Mouse (Mus musculus): ENCODE results near the gene Cst8.
"Not testable (repeated sequence)": the region's sequence is repeated elsewhere in the genome, so short reads cannot be mapped to it uniquely, and the experiment has no call there.

Gene Cst8

DNA sequence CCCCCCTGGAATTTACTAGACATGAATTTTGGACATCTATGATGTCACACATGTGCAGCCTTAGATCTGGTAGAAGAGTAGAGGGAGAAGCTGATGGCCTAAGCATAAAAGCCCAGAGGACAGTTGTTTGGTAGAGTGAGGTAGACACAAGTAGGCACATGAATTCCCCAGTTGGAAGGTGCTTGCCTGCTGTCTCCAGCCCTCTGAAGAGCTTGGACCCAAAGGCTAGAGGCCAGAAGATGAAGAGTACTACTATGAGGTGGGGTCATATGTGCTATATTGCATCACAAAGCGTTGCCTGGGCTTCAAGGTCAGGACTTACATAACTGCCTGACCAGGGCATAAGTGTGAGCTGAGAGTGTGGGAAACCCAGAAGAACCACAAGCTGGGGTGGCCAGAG, at the start of gene Cst8:
Gene Cst8, plus strand, starts transcription at position 301 of the 400 bp plus-strand sequence.
- DNase-seq (ENCODE audit: low read depth), result no peak

DNA sequence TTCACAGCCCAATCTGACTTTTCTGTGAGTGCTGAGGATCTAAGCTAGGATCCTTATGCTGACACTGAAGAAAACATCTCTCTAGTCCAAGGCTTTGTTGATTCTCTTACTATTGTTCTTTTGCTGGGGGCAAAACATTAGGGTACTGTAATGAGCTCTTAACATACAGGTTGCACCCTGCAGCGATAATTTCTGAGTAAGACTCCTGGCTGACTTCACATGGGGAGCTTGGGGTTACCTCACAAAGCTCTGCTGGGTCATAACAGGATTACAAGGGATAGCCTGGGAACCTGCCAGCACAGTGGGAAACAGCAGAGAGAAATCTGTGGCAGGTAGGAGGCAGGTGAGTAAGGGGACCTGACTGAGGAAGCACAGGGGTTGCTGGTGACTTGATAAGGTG, 48.5 kb upstream of the Cst8 start, which contains the start of gene Cstl1:
Gene Cstl1, plus strand, starts transcription at position 301 of the 400 bp plus-strand sequence.
- no peak for DNase-seq (ENCODE audit: low read depth)

DNA sequence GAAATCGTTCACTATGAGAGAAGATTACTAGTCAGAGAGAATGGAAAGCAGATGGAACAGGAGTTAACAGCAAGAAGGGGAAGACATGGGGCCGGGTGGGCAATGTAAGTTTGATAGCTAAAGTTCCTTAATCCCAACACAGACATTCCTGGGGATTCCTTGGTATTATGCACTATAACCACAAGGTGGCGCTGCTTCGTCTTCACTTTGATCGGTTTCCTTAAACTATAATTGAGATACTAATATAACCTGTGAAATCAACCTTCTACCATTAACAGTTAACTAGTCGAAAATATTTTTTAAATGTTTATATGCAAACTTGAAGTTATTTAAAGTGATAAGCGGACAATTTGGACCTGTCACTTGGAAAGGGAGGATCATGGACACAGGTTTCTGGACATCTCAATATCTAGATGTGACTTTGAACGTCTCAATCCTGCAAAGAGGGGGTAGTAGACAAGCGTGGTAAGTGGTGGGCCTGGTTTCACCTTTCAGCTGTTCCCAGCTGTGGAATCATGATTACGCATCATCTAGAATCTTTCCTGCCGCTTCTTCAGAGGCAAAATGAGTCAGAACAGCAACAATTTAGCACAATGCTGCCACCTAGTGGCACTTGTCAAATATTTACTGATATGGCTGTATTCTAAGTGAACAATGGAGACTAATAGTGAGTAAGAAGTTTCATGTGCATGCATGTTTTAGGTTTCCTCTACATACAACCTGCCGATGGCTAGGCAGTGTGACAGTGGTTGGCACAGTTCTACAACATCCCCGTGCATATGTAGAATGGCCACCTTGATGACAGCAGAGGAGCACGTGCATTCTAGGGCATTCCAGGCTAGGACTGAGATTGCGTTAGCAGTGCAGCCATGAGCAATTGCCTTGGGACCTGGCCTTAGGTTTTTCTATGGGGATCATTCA, 46.4 kb upstream of the Cst8 start:
- peak; percentile 89 for DNase-seq (ENCODE audit: low read depth)

DNA sequence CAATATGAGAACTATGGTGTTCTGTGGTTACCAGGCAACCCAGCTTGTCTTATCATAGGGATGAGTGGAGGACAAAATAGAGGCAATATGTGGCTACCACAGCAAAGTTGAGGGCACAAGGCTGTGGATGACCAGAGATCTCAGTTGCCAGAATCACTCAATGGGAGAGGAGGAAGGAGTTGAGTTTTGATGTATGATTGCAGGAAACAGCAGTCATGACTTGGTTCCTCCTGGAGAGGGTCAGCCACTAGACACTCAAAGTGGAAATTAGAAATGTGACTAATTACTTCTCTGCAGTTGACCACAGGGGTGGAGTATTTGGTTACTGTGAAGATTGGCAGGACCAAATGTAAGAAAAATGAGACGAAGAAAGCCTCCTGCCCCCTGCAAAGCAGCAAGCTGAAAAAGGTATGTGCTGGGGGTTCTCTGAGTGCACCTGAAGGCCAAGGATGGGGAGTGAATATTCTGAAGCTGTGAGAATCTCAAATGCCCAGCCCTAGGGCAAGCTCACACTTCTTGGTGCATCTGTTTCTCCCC, 44.2 kb upstream of the Cst8 start:
- peak; percentile 77 for DNase-seq (ENCODE audit: low read depth)

DNA sequence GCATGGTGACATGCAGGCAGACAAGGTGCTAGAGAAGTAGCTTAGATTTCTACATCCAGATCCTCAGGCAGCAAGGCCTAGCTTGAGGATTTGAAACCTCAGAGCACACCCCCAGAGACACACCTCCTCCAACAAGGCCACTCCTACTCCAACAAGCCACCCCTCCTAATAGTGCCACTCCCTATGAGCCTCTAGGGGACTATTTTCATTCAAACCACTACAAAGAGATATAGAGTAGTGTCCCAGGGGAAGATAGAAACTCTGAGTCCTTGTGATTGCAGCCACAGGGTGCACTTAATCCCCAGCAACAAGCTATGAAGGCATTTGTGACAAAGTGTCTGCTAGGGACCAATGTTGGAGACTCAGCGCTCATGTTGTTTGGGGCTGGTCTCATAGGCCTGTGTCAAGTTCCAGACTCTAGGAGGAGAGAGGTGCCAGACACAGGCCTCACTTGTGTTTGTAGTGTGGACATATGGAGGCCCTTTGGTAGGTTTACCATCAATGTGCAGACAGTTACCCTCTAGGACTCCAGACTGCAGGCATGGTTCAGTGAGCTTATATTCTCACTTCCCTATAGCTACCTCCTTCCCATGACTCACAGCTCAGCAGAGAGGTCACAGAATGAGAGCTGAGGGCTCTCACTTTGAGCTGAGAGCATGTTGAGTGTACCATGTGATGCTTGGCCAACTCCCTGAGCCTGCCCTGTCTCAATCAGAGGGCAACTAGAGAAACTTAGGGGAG, 34.8 kb upstream of the Cst8 start:
- no peak for DNase-seq (ENCODE audit: low read depth)

DNA sequence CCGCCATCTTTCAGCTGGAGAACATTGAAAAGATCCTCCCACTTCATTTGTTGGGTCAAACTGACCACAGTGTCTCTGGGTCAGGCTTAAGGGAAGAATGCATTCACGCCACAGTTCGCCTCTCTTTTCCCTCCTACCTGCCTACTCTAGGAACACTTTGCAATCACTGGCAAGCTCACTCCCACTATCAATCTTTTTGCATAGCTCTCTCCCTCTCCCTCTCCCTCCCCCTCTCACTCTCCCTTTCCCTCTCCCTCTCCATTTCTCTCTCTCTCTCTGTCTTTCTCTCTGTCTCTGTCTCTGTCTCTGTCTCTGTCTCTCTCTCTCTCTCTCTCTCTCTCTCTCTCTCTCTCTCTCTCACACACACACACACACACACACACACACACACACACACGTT, 27.2 kb upstream of the Cst8 start, which contains the start of gene Cst11:
Gene Cst11, minus strand, starts transcription at position 101 of the 400 bp plus-strand sequence.
- DNase-seq (ENCODE audit: low read depth), result not testable (repeated sequence)

DNA sequence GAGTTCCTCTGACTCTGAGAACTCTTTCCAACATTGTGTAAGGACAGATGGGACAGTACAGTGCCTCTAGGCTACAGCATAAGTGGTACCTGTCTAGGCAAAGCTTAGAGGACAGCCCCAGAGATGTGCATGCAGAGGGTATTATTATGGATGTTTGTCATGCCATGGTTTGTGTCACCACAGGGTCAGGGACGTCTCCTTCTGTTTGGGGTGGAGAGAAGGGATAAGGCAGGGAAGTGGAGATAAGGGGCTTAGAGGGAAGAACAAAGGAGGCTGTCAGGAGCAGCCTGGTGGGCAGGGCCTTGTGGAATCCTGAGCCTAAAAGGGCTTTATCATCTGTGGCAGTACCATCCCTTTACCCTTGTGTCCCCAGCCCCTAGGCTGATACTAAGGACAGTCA, 16.9 kb upstream of the Cst8 start, which contains the start of gene 8030411F24Rik:
Gene 8030411F24Rik, plus strand, starts transcription at position 301 of the 400 bp plus-strand sequence.
- DNase-seq (ENCODE audit: low read depth), result no peak

DNA sequence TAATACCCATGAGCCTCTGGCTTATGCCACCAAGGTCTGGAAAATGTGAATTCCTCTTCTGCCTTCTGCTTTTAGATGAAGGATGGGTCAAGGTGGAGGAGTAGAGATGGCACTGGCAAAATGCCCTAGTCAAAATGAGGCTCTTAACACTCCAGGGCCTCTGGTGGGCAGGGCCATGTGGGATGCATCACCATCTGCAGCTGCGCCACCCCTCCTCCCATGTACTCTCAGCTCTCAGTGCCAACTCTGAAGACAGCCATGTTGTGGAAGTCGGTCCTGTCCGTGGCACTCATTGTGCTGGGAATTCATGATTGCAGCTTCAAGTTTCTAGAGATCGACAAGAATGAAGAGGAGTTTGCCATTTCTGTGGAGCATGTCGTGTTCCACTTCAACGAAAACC, 9.4 kb upstream of the Cst8 start, which contains the start of gene Cst12:
Gene Cst12, plus strand, starts transcription at position 220 of the 400 bp plus-strand sequence.
- DNase-seq (ENCODE audit: low read depth), result no peak

DNA sequence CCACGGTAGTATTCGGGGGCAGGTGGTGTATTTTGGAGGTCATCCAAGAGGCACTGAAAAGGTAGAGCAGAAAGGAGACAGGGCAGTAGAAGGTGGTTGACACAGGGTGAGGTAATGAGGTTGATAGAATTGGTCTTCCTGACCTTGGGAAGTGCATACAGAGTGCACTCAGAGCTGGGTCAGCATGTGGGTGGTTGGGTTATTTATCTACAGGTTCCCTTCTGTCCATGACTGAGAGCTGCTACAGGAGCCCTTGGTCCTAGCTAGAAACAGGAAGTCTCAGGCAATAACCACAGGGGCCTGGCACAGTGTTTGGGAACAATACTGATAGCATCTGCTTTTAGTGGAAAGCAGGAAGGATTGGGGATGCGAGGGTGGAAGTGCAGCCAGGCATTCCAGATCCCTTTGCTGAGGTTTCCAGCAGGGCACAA, 2.9 kb downstream of the Cst8 start:
- no peak for DNase-seq (ENCODE audit: low read depth)

DNA sequence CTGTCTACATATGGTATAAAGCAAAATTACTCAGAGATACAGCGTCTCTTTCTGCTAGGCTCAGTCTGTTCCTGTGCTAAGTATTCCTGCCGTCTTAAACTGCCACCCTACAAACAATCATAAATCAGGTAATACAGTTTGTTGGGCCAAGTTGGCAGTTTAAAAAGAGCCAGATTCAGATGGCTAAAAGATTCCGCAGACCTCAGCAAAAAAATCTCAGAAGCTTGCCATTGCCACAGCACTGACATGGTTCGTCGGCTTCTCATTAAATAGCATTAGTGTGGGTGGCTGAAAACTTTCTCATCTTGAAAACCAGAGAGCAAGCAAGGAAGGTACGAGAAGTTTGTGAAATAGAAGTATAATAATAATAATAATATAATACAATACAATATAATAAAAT, 8.1 kb downstream of the Cst8 start:
- no peak for DNase-seq (ENCODE audit: low read depth)

DNA sequence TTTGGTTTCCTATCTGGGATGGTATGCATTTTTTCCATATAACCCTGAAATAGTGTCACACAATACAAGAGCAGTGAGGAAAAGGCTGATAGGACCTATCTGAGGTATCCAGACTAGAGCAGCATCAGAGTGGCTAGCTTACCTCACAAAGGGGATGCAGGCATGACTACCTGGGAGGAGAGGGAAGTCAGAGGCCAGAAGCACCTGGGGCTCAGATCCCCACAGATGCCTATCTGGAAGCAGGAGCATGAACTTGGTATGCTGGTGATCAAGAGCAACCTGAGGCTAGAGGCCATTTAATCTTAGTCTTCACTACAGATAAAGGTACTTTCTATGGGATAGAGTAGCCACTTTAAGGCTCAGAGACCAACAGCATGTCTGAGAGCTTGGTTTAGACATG, 21.3 kb downstream of the Cst8 start, which contains the start of gene Cst13:
Gene Cst13, plus strand, starts transcription at position 173 of the 400 bp plus-strand sequence.
- DNase-seq (ENCODE audit: low read depth), result no peak

DNA sequence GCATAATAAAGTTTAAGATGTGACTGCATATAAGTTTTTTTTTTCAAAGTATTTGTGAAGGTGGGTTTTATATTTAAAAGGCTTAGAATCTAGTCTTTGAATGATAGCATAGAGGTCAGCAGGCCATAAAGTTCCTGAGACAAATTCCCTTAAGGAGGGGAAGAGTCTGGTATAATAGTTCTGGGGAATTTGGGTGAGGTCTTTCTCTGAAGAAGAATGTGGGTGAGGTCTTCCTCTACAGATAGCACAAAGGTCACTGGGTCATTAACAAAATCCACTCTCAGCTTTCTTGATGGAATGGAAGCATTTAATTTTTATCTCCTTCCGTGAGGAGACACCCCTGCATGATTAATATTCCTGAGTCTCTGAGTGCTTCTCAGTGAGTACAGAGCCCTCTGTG, 27.4 kb downstream of the Cst8 start:
- DNase-seq (ENCODE audit: low read depth), result no peak

DNA sequence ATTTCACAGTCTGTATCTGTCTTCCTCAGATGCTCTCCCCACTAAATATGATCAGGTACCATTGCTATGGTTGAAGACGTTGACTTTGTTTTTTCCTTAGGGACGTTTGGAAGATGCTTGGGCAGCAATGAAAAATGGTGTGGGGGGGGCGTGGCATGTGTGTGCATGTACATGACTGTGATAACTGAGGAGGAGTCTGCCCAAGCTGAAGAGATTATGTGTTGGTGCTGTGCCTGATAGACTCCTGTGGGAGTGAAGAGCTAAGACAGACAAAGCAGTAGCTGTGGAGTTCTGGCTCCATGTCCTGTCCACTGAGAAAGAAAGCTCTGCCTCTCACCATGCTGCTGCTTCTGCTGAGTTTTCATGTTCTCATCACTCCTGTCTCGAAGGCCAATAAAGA, 36.3 kb downstream of the Cst8 start, which contains the start of gene Cst9:
Gene Cst9, plus strand, starts transcription at position 236 of the 400 bp plus-strand sequence.
- no peak for DNase-seq (ENCODE audit: low read depth)

DNA sequence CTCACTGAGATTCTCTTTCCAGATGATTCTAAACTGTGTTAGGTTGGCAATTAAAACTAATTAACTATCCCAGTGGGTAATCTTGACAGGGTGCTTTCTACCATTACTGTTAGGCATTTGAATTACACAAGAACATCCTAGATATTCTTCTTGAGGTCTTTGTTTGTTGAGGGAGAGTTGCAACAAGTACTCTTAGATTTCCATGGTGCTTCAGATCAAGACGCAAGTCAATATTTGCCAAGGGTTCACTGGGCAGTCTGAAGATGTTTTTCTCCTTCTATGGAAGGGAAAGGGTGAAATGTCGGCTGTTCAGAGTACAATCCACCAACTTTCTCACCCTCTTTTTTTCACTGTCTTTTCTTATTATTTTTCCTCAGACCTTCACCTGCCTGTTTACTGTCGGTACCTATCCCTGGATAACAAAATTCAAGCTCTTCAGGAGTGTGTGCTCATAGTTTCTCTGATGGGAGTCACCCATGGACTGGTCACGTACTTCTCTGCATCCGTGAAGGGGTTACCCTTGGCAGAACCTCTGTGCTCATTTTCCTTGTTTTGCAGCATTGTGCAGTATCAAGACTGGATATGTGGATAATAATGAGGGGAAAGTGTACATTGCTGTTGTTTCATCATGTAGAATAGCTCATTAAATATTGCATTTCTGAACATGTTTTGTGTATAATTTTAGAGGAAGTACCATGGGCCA, 39.6 kb downstream of the Cst8 start:
- DNase-seq (ENCODE audit: low read depth), result no peak

DNA sequence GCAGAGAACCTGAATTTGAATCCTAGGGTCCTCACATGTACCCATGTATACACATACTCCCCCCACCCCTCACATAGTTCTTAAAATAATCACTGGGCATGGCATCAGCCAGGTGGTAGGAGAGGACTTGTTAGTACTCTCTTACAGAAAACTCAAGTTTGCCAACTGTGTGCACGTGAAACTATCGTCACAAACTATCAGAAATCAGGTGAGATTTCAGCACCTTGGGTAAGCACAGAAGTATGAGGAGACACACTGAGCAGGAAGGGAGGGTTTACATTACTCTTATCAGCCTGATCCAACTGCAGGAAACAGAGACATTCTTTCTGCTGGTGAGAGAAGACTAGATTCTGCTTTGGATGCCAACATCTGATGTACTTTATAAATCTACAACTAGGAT, 40.6 kb downstream of the Cst8 start:
- no peak for DNase-seq (ENCODE audit: low read depth)

DNA sequence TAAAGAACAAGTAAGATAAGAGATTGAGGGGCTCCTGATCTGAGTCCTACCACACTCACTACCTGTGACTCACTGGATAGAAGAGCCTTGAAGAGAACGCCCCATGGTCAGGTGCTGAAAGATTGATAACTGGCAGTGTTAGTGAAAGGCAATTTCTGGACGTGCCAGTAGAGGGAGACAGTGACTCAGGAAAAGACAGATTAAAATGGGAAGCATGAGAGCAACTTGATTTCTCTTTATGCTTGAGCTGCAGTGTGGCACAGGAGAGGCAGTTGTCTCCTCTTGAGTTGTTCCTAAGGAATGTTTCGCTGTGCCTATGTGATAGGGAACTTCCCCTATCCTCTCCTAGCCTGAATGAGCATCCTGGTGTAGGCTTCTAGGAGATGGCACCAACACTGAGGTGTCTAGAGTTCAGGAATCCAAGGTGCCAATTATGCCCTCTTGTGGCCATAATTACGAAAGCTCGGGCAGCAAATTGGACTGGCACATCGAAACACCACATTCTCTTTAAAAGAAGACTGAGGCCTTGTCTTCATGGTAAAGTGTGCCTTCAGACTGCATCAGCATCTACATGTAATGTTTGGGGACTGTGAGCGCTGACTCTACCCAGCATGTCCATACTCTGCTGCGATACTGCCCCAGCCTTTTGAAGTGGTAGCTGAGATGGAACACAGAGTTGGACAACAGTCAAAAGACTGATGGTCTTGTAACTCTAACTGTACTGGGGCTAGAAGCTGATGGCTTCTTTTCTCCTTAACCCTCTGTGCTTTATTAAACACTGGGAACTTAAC, 52.7 kb downstream of the Cst8 start:
- peak; percentile 82 for DNase-seq (ENCODE audit: low read depth)

Data from 416B (cell line).